Comparison of ENCODE assay signal across 9 mouse cellular contexts in the genomic region with DNA sequence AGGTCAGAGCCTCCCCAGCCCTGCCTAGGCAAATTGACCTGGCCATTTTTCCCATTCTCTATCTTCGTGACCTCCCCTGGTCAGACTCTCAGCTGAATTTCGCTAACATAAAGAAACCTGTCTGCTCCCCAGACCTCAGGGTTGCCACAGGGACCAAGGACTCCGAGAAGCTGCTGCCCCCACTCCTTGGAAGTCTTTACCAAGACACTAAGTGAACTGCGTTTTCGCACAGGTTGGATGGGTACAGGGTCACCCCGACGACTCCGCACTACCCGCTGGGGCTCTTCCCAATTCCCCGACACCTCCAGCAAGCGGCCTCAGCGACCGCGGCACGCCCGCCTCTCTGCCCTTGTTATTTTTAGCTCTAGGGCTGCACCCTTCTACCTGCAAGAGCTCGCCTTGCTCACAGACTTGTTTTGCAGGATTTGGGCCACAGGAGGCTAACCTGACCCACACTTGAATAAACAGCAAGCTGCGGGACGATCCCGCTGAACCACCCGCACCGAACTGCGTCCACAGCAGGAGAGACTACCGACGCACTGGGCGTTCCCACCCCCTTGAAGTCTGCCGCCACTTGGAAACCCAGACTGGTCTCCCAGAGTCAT. TPM values are rescaled to one million over a fixed set of nuclear protein-coding genes. Genes with fewer than 3 reads are reported as not detected.
DNase-seq lines count a peak whose midpoint lies in the region; ATAC-seq and TF ChIP-seq lines count a peak whose summit lies in the region.
"Had no signal": no experiment of that assay in that cellular context is flagged by ENCODE, and none has a peak within 500 bp of the region (broad histone marks: within the 10 kb centered on the region; RNA-seq: fewer than 3 reads in every experiment).

No protein-coding gene starts in this region.

- ATAC-seq in forebrain, embryonic 13.5 days = no peak
- ATAC-seq in kidney, postnatal 0 days (replicated peaks; ENCODE audit: low FRiP score, low read depth) = no peak; the same call in 1 of the 2 replicates

- H3K27ac ChIP-seq in forebrain, embryonic 13.5 days = no peak overlapping the region
- H3K27ac ChIP-seq in kidney, postnatal 0 days = no peak overlapping the region
- H3K27ac ChIP-seq: macrophage had no signal

- H3K4me1 ChIP-seq in forebrain, embryonic 13.5 days = peaks cover 7% of the 10 kb centered on the region
- H3K4me1 ChIP-seq in kidney, postnatal 0 days (replicated peaks; ENCODE audit: insufficient read depth, low read length) = no peaks in the 10 kb centered on the region

- H3K9me3 ChIP-seq in forebrain, embryonic 13.5 days (replicated peaks) = no peaks in the 10 kb centered on the region
- no peaks in the 10 kb centered on the region for H3K9me3 ChIP-seq in kidney, postnatal 0 days (replicated peaks; ENCODE audit: low read length)

- DNase-seq in ZHBTc4 (ENCODE audit: low read depth, low spot score) = peak; percentile 68
- DNase-seq in kidney, postnatal 0 days (ENCODE audit: low spot score) = no peak
- DNase-seq in lung, postnatal 36 days = peak; percentile 66
- no peak for DNase-seq in left cerebral cortex, postnatal 36 days (ENCODE audit: low spot score in 2 of 2)
- no peak for DNase-seq in adrenal gland, postnatal 10 days
- no peak for DNase-seq in gastrocnemius, postnatal 36 days
- DNase-seq in left cerebral cortex, adult 9 months (ENCODE audit: low spot score in 2 of 2) = no peak

- WGBS in forebrain, embryonic 13.5 days = 3% methylated on average over 27 of the region's 27 CpGs
- WGBS in kidney, postnatal 0 days = 5% methylated on average over 27 of the region's 27 CpGs

- no peak for TF ChIP-seq CTCF in kidney, postnatal 0 days (IDR thresholded peaks at IDR 0.05; ENCODE audit: low read depth)

- no peak overlapping the region for H3K9ac ChIP-seq in forebrain, embryonic 13.5 days
- H3K9ac ChIP-seq in kidney, postnatal 0 days (ENCODE audit: low read depth, low read length) = peak overlapping the region; percentile 36; the same call in 1 of the 2 replicates

- no peaks in the 10 kb centered on the region for H3K36me3 ChIP-seq in forebrain, embryonic 13.5 days (ENCODE audit: poor library complexity, severe bottlenecking)
- H3K36me3 ChIP-seq in kidney, postnatal 0 days (ENCODE audit: insufficient read depth, low read length) = no peaks in the 10 kb centered on the region

- peak overlapping the region; percentile 35 for H3K4me2 ChIP-seq in forebrain, embryonic 13.5 days
- H3K4me2 ChIP-seq in kidney, postnatal 0 days (ENCODE audit: low read length) = peak overlapping the region; percentile 58

- H3K27me3 ChIP-seq in forebrain, embryonic 13.5 days = peaks cover 56% of the 10 kb centered on the region
- H3K27me3 ChIP-seq in kidney, postnatal 0 days (ENCODE audit: insufficient read depth, low read length) = 0 out of 2 replicates have a peak, but pooled peaks cover 12% of the 10 kb centered on the region

- intact Hi-C loops in left cerebral cortex, postnatal 36 days (cut with DNase I) = no loop called here
- intact Hi-C loops in gastrocnemius, postnatal 36 days (cut with DNase I) = no loop called here

- peak overlapping the region; percentile 9 for H3K4me3 ChIP-seq in forebrain, embryonic 13.5 days
- H3K4me3 ChIP-seq in kidney, postnatal 0 days (replicated peaks; ENCODE audit: low read depth, low read length) = peak overlapping the region; percentile 29

RNA-seq across cellular contexts. Expression of gene Bmp4, which starts 7.7 kb away (rescaled TPM):
- 2.4 and 3.8 TPM in 2 replicates for polyA plus RNA-seq in forebrain, embryonic 13.5 days (2015; fragmentation: Nextera tagmentation; extraction: Ambion mirVana)
- polyA plus RNA-seq in kidney, postnatal 0 days (2015; fragmentation: Nextera tagmentation; extraction: Ambion mirVana) = 21.3 and 24.1 TPM in 2 replicates
- 1 to 10 TPM; 5.5 to 8.1 TPM for total RNA-seq in left cerebral cortex, postnatal 36 days (2021)
- total RNA-seq in adrenal gland, postnatal 10 days (2021) = 10 to 100 TPM in 1 of 2 experiments, 1 to 10 TPM in 1; 8.6 to 10.3 TPM
- total RNA-seq in gastrocnemius, postnatal 36 days (2021) = 1 to 10 TPM; 6.7 to 8.9 TPM
- polyA plus RNA-seq: macrophage had no signal

RNA-seq across cellular contexts. Expression of gene Gm15217, which starts 19.0 kb away (rescaled TPM):
- not detected in 2 replicates for polyA plus RNA-seq in forebrain, embryonic 13.5 days (2015; fragmentation: Nextera tagmentation; extraction: Ambion mirVana)
- 4.5 and 6.4 TPM in 2 replicates for polyA plus RNA-seq in kidney, postnatal 0 days (2015; fragmentation: Nextera tagmentation; extraction: Ambion mirVana)
- not detected for total RNA-seq in left cerebral cortex, postnatal 36 days (2021)
- not detected for total RNA-seq in adrenal gland, postnatal 10 days (2021)
- total RNA-seq in gastrocnemius, postnatal 36 days (2021) = not detected
- polyA plus RNA-seq: macrophage had no signal

Comparison
In these comparisons a context has a peak if more than half of its experiments do, and no peak if none do; other contexts are left out.
1. DNase-seq: peak in ZHBTc4 (single experiment) and lung, postnatal 36 days (single experiment); none in kidney, postnatal 0 days (single experiment), left cerebral cortex, postnatal 36 days (0 of 2), adrenal gland, postnatal 10 days (single experiment), gastrocnemius, postnatal 36 days (0 of 2) and left cerebral cortex, adult 9 months (0 of 2).